Mouse (Mus musculus): ENCODE results near the gene Olfr816. TPM values are rescaled to one million over a fixed set of nuclear protein-coding genes. Genes with fewer than 3 reads are reported as not detected.
"Not testable (repeated sequence)": the region's sequence is repeated elsewhere in the genome, so short reads cannot be mapped to it uniquely, and the experiment has no call there.

Olfr816 gene
- total RNA-seq (2021) = not detected
- not detected in 2 replicates for polyA plus RNA-seq (2012; rRNA removed)
- long read RNA-seq = 0 reads

DNA sequence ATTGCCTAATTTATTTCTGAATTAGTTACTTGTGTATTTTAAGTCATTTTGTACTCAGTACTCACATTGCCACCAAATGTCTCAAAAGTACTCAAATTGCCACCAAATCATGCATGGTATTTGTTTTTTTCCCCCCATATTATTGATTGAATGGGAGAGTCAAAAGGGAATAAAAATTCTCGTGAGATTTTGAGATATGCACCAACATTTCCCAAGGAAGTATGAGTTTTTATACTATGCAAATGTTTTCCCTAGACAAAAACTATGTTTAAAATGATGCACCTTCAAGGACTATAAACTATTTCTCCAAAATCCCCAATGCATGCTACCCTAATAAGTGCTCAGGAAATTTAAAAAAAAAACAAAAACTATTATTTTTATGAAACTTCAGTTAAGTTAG is at the start of gene Olfr816:
TSS of gene Olfr816 (minus strand) at position 101 of the 400 bp plus-strand sequence.
- Histone ChIP-seq H3K9ac (ENCODE audit: low read depth, low read length) (no peak within 1 kb of the TSS), H3K4me1 (ENCODE audit: control insufficient read depth, insufficient read depth, low read length) (no peaks in the 10 kb centered on the region), H3K27ac (no peak within 1 kb of the TSS), H3K4me3 (no peak within 1 kb of the TSS), H3K27me3 (ENCODE audit: control insufficient read depth, insufficient read depth, low read length) (no peaks in the 10 kb centered on the region), H3K79me2 (replicated peaks; ENCODE audit: control insufficient read depth, insufficient read depth, low read length) (no peaks in the 10 kb centered on the region), H3K36me3 (ENCODE audit: control insufficient read depth, insufficient read depth, low read length) (no peaks in the 10 kb centered on the region)
- 24% methylated on average over 1 of the region's 1 CpGs for WGBS
- no peak for DNase-seq
- no peak for TF ChIP-seq CTCF (IDR thresholded peaks at IDR 0.05)
- TF ChIP-seq POLR2A (IDR thresholded peaks at IDR 0.05; ENCODE audit: insufficient read depth, low read depth, low read length) = no peak
- TF ChIP-seq EP300 (IDR thresholded peaks at IDR 0.05; ENCODE audit: insufficient read depth, low read depth, low read length) = no peak
- intact Hi-C loops (cut with DNase I) = no loop called here

DNA sequence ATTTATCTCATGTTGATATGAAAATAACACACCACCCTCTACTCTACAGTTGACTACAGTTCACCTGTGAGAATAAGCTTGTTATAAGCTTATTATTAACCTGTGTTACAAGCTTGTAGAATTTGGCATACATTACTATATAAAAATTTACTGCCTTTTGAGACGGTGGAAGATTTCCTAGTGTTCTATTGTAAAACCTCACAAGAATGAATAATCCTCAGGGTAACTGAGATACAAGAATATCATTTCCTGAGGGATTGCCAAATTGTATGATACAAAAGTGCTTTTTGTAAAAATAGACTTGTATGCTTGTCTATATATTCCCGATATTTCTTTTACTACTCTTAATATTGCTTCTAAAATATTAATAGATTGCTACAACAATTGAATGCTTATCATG is 33.6 kb upstream of the Olfr816 start, which contains the start of gene Olfr818:
TSS of gene Olfr818 (minus strand) at position 101 of the 400 bp plus-strand sequence.
- H3K9ac ChIP-seq (ENCODE audit: low read depth, low read length) = no peak within 1 kb of the TSS
- TF ChIP-seq POLR2A (IDR thresholded peaks at IDR 0.05; ENCODE audit: insufficient read depth, low read depth, low read length) (no peak), CTCF (IDR thresholded peaks at IDR 0.05) (no peak), EP300 (IDR thresholded peaks at IDR 0.05; ENCODE audit: insufficient read depth, low read depth, low read length) (no peak)
- intact Hi-C loops (cut with DNase I) = no loop called here
- WGBS = 87% methylated on average over 2 of the region's 2 CpGs
- H3K4me1 ChIP-seq (ENCODE audit: control insufficient read depth, insufficient read depth, low read length) = no peaks in the 10 kb centered on the region
- H3K36me3 ChIP-seq (ENCODE audit: control insufficient read depth, insufficient read depth, low read length) = no peaks in the 10 kb centered on the region
- DNase-seq = no peak
- no peak within 1 kb of the TSS for H3K27ac ChIP-seq
- no peaks in the 10 kb centered on the region for H3K27me3 ChIP-seq (ENCODE audit: control insufficient read depth, insufficient read depth, low read length)
- no peaks in the 10 kb centered on the region for H3K79me2 ChIP-seq (replicated peaks; ENCODE audit: control insufficient read depth, insufficient read depth, low read length)
- no peak within 1 kb of the TSS for H3K4me3 ChIP-seq

DNA sequence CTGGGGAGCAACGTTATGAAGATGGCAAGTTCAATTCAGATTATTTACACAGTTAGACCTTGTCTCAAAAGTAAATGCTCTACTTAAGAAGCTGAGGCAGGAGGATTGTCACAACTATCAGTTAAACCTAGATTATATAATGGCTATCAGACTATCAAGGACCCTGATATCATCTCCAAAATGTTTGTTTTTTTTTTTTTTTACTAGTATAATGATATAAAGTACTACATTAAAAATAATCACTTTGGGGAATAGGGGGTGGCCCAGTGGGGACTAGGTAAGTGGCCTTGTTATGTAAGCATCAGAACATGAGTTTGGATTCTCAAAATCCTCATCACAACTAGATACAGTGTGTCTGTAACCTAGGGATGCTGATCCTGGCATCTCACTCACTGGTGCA is 9.6 kb downstream of the Olfr816 start, which contains the start of gene Olfr815:
TSS of gene Olfr815 (minus strand) at position 101 of the 400 bp plus-strand sequence.
- intact Hi-C loops (cut with DNase I); DNase-seq; H3K36me3 ChIP-seq (ENCODE audit: control insufficient read depth, insufficient read depth, low read length); H3K9ac ChIP-seq (ENCODE audit: low read depth, low read length); H3K27ac ChIP-seq; H3K4me1 ChIP-seq (ENCODE audit: control insufficient read depth, insufficient read depth, low read length); H3K79me2 ChIP-seq (replicated peaks; ENCODE audit: control insufficient read depth, insufficient read depth, low read length); H3K27me3 ChIP-seq (ENCODE audit: control insufficient read depth, insufficient read depth, low read length); H3K4me3 ChIP-seq: not testable (repeated sequence)
- 47% methylated on average over 1 of the region's 1 CpGs for whole genome bisulfite sequencing

DNA sequence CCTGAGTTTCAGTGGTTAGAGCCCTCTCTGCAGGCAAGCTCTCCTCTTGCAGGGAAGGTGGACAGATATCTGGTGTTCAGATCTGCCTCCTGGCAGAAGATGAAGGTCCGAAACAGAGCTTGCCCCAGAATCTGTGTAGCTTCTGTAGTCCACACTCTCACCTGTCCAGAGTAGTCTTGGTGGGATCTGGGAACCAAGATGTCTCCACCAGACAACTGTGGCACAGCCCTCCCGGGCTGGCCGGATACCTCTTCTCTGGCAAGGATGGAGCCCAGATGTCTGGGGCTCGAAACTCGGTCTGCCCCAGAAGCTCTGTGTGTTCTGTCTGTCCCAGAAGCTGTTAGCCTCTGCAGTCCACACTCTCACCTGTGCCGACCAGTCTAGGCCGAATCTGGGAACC is 29.5 kb downstream of the Olfr816 start:
- H3K27ac ChIP-seq = no peak overlapping the region
- no peak for DNase-seq
- TF ChIP-seq EP300 (IDR thresholded peaks at IDR 0.05; ENCODE audit: insufficient read depth, low read depth, low read length) (no peak), POLR2A (IDR thresholded peaks at IDR 0.05; ENCODE audit: insufficient read depth, low read depth, low read length) (no peak), CTCF (IDR thresholded peaks at IDR 0.05) (no peak)
- no peaks in the 10 kb centered on the region for H3K27me3 ChIP-seq (ENCODE audit: control insufficient read depth, insufficient read depth, low read length)
- H3K4me1 ChIP-seq (ENCODE audit: control insufficient read depth, insufficient read depth, low read length) = no peaks in the 10 kb centered on the region
- no peak overlapping the region for H3K4me3 ChIP-seq
- H3K79me2 ChIP-seq (replicated peaks; ENCODE audit: control insufficient read depth, insufficient read depth, low read length) = no peaks in the 10 kb centered on the region
- no peak overlapping the region for H3K9ac ChIP-seq (ENCODE audit: low read depth, low read length)
- intact Hi-C loops (cut with DNase I) = no loop called here
- WGBS = 82% methylated on average over 7 of the region's 7 CpGs
- H3K36me3 ChIP-seq (ENCODE audit: control insufficient read depth, insufficient read depth, low read length) = no peaks in the 10 kb centered on the region

DNA sequence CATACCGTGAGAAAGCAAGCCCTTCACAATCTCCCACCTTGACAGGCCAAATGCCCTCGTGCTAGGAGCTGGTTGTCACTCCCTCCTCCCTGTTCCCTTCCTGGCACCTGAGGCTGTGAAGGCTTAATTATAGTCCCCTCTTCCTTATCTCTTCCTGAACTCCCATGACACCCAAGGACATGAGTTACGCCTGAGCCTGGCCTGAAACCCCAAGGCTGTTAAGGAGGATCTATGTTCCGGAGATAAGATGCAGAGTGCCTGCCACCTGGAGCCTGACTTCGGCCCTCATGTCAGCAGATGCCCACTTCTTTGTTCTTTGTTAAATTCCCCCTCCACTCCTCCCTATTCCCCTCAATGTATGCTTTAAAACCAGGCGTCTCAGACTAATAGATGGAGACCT is 29.9 kb downstream of the Olfr816 start:
- H3K4me3 ChIP-seq; DNase-seq; intact Hi-C loops (cut with DNase I); H3K9ac ChIP-seq (ENCODE audit: low read depth, low read length); H3K27me3 ChIP-seq (ENCODE audit: control insufficient read depth, insufficient read depth, low read length); H3K27ac ChIP-seq; H3K36me3 ChIP-seq (ENCODE audit: control insufficient read depth, insufficient read depth, low read length); H3K79me2 ChIP-seq (replicated peaks; ENCODE audit: control insufficient read depth, insufficient read depth, low read length); H3K4me1 ChIP-seq (ENCODE audit: control insufficient read depth, insufficient read depth, low read length): not testable (repeated sequence)
- 47% methylated on average over 6 of the region's 6 CpGs for WGBS

DNA sequence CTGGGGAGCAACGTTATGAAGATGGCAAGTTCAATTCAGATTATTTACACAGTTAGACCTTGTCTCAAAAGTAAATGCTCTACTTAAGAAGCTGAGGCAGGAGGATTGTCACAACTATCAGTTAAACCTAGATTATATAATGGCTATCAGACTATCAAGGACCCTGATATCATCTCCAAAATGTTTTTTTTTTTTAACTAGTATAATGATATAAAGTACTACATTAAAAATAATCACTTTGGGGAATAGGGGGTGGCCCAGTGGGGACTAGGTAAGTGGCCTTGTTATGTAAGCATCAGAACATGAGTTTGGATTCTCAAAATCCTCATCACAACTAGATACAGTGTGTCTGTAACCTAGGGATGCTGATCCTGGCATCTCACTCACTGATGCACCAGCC is 35.6 kb downstream of the Olfr816 start, which contains the start of gene Olfr814:
TSS of gene Olfr814 (minus strand) at position 101 of the 400 bp plus-strand sequence.
- H3K27ac ChIP-seq; H3K36me3 ChIP-seq (ENCODE audit: control insufficient read depth, insufficient read depth, low read length); DNase-seq; H3K27me3 ChIP-seq (ENCODE audit: control insufficient read depth, insufficient read depth, low read length); intact Hi-C loops (cut with DNase I); H3K4me3 ChIP-seq; H3K79me2 ChIP-seq (replicated peaks; ENCODE audit: control insufficient read depth, insufficient read depth, low read length); H3K9ac ChIP-seq (ENCODE audit: low read depth, low read length); H3K4me1 ChIP-seq (ENCODE audit: control insufficient read depth, insufficient read depth, low read length): not testable (repeated sequence)
- WGBS = 50% methylated on average over 1 of the region's 1 CpGs

Other genes starting within 250 kb of the Olfr816 start
- not detected for gene Olfr801, start 241.7 kb downstream of the Olfr816 start, total RNA-seq (2021)
- not detected in 2 replicates for gene Olfr801, start 241.7 kb downstream of the Olfr816 start, polyA plus RNA-seq (2012; rRNA removed)
- not detected for gene Olfr802, start 227.4 kb downstream of the Olfr816 start, total RNA-seq (2021)
- not detected in 2 replicates for gene Olfr802, start 227.4 kb downstream of the Olfr816 start, polyA plus RNA-seq (2012; rRNA removed)
- not detected for gene Olfr803, start 221.3 kb downstream of the Olfr816 start, total RNA-seq (2021)
- not detected in 2 replicates for gene Olfr803, start 221.3 kb downstream of the Olfr816 start, polyA plus RNA-seq (2012; rRNA removed)
- not detected for gene Olfr804, start 212.4 kb downstream of the Olfr816 start, total RNA-seq (2021)
- gene Olfr804, start 212.4 kb downstream of the Olfr816 start, polyA plus RNA-seq (2012; rRNA removed) = not detected in 2 replicates
- gene Olfr805, start 186.2 kb downstream of the Olfr816 start, total RNA-seq (2021) = not detected
- not detected in 2 replicates for gene Olfr805, start 186.2 kb downstream of the Olfr816 start, polyA plus RNA-seq (2012; rRNA removed)
- not detected for gene Olfr806, start 173.7 kb downstream of the Olfr816 start, total RNA-seq (2021)
- not detected in 2 replicates for gene Olfr806, start 173.7 kb downstream of the Olfr816 start, polyA plus RNA-seq (2012; rRNA removed)
- gene Olfr807, start 157.8 kb downstream of the Olfr816 start, total RNA-seq (2021) = not detected
- gene Olfr807, start 157.8 kb downstream of the Olfr816 start, polyA plus RNA-seq (2012; rRNA removed) = not detected in 2 replicates
- gene Olfr808, start 150.1 kb downstream of the Olfr816 start, total RNA-seq (2021) = not detected
- not detected in 2 replicates for gene Olfr808, start 150.1 kb downstream of the Olfr816 start, polyA plus RNA-seq (2012; rRNA removed)
- gene Olfr809, start 141.0 kb downstream of the Olfr816 start, total RNA-seq (2021) = not detected
- not detected in 2 replicates for gene Olfr809, start 141.0 kb downstream of the Olfr816 start, polyA plus RNA-seq (2012; rRNA removed)
- not detected for gene Olfr810, start 120.7 kb downstream of the Olfr816 start, total RNA-seq (2021)
- gene Olfr810, start 120.7 kb downstream of the Olfr816 start, polyA plus RNA-seq (2012; rRNA removed) = not detected in 2 replicates
- gene Olfr811, start 111.2 kb downstream of the Olfr816 start, total RNA-seq (2021) = not detected
- gene Olfr811, start 111.2 kb downstream of the Olfr816 start, polyA plus RNA-seq (2012; rRNA removed) = not detected in 2 replicates
- gene Olfr812, start 69.5 kb downstream of the Olfr816 start, total RNA-seq (2021) = not detected
- not detected in 2 replicates for gene Olfr812, start 69.5 kb downstream of the Olfr816 start, polyA plus RNA-seq (2012; rRNA removed)
- gene Olfr813, start 60.2 kb downstream of the Olfr816 start, total RNA-seq (2021) = not detected
- gene Olfr813, start 60.2 kb downstream of the Olfr816 start, polyA plus RNA-seq (2012; rRNA removed) = not detected in 2 replicates
- gene Olfr814, start 35.7 kb downstream of the Olfr816 start, total RNA-seq (2021) = not detected
- gene Olfr814, start 35.7 kb downstream of the Olfr816 start, polyA plus RNA-seq (2012; rRNA removed) = not detected in 2 replicates
- not detected for gene Olfr815, start 9.7 kb downstream of the Olfr816 start, total RNA-seq (2021)
- gene Olfr815, start 9.7 kb downstream of the Olfr816 start, polyA plus RNA-seq (2012; rRNA removed) = not detected in 2 replicates
- not detected for gene Olfr818, start 33.5 kb upstream of the Olfr816 start, total RNA-seq (2021)
- gene Olfr818, start 33.5 kb upstream of the Olfr816 start, polyA plus RNA-seq (2012; rRNA removed) = not detected in 2 replicates
- not detected for gene Olfr819, start 51.7 kb upstream of the Olfr816 start, total RNA-seq (2021)
- gene Olfr819, start 51.7 kb upstream of the Olfr816 start, polyA plus RNA-seq (2012; rRNA removed) = not detected in 2 replicates
- not detected for gene Olfr247, start 60.5 kb upstream of the Olfr816 start, total RNA-seq (2021)
- not detected in 2 replicates for gene Olfr247, start 60.5 kb upstream of the Olfr816 start, polyA plus RNA-seq (2012; rRNA removed)
- not detected for gene Gm10310, start 69.5 kb upstream of the Olfr816 start, total RNA-seq (2021)
- gene Gm10310, start 69.5 kb upstream of the Olfr816 start, polyA plus RNA-seq (2012; rRNA removed) = not detected in 2 replicates
- not detected for gene Olfr820, start 97.0 kb upstream of the Olfr816 start, total RNA-seq (2021)
- not detected in 2 replicates for gene Olfr820, start 97.0 kb upstream of the Olfr816 start, polyA plus RNA-seq (2012; rRNA removed)
- not detected for gene Olfr821, start 114.8 kb upstream of the Olfr816 start, total RNA-seq (2021)
- gene Olfr821, start 114.8 kb upstream of the Olfr816 start, polyA plus RNA-seq (2012; rRNA removed) = not detected in 2 replicates
- gene Olfr822, start 155.6 kb upstream of the Olfr816 start, total RNA-seq (2021) = not detected
- not detected in 2 replicates for gene Olfr822, start 155.6 kb upstream of the Olfr816 start, polyA plus RNA-seq (2012; rRNA removed)
- gene Olfr823, start 199.8 kb upstream of the Olfr816 start, total RNA-seq (2021) = not detected
- gene Olfr823, start 199.8 kb upstream of the Olfr816 start, polyA plus RNA-seq (2012; rRNA removed) = not detected in 2 replicates
- not detected for gene Olfr824, start 214.4 kb upstream of the Olfr816 start, total RNA-seq (2021)
- not detected in 2 replicates for gene Olfr824, start 214.4 kb upstream of the Olfr816 start, polyA plus RNA-seq (2012; rRNA removed)